Mouse (Mus musculus) thymus, postnatal 10 days (tissue): ENCODE data around the gene Phxr2.

ENCODE experiments used
- DNase-seq, 2 experiments: peaks; one replicate each; pipeline ENCODE4 v3.0.0; 2021; ENCODE audit warnings: low spot score in 2 of 2

Gene Phxr2

DNA sequence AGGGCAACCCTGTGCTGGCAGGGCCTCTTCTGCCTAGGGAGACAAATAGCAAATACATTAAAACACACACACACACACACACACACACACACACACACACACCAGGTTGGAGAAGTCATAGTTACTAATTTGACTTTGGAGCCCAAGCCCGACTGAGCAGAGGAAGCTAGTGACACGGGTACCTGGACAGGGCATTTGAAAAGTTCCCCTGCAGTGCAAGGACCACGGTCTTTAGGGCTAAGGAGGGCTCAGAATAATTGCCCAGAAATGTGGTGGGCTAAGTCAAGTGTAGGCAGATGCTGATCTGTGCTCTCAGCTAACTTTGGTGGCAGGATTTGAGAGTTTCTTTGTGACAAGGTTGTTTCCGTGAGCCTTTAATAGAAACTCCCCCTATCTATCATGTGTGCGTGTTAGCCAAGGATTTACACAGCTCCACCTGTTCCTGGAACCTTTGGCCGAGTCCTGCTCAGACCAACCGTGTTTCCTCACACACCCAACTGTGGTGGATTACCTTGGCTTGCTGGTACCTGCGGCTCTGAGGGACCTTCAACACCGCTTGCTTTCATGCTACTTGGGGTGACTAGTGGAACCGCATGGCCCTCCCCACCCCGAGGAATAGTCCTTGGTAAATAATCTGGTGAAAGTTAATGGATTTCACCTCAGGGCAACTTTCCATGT, 6.6 kb upstream of the Phxr2 start:
- DNase-seq: no peak

- DNase-seq: peak; percentile 84 to 91
These were observed 6.1 kb upstream of the Phxr2 start for GRCm38 (mm10) chr10:99132189-99132588.

- DNase-seq: peak in 1 of 2 experiments; percentile 21
These were observed 5.2 kb upstream of the Phxr2 start for GRCm38 (mm10) chr10:99131298-99131697.

- no peak for DNase-seq
These were observed 4.5 kb upstream of the Phxr2 start for GRCm38 (mm10) chr10:99130611-99131010.

DNA sequence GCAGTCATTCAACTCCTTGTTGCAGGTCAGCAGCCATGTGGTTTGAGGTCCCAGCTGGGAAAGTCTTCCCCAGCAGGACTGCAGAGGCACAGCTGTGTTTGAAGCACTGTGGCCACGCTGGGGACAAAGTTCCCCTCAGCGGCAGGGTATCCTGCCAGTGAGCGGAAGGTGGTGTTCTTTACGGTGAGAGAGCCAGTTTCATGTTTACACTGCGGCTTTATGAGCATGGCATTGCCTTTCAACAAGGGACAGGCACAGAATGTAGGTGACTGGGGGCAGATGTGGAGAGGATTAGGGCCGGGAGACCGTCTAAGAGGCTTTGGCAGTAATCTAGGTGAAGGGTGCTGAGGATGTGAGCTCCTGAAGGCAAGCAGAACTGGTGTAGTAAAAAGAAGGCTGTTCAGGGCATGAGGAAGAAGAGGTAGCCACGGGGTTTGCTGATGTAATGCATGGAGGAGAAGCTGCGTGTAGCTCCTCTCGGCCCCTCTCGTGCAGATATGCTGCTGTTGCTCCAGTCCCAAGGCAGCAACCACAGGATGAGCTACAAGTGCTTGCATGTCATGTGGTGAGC, 1.7 kb upstream of the Phxr2 start:
- peak in 1 of 2 experiments; percentile 59 for DNase-seq

- peak; percentile 68 to 69 for DNase-seq
These were observed 829 bp upstream of the Phxr2 start for GRCm38 (mm10) chr10:99126954-99127353.

DNA sequence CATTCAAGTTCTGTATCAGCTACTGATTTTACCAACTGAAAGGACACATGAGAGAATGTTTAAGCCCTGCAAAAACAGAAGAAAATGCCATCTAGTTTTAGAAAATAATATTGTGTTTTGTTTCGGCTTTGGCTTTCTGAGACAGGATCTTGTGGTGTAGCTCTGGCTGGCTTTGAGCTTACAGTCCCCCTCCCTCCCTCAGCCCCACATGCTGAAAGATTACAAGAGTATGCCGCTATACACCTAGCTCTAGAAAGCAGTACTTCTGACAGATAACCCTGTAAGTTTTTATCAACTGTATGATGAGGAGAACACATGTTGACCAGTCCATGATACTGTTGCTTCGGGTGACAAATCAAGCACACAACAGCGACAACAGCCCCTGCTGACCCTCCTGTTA, 6.7 kb downstream of the Phxr2 start:
- DNase-seq: peak in 1 of 2 experiments; percentile 51

DNA sequence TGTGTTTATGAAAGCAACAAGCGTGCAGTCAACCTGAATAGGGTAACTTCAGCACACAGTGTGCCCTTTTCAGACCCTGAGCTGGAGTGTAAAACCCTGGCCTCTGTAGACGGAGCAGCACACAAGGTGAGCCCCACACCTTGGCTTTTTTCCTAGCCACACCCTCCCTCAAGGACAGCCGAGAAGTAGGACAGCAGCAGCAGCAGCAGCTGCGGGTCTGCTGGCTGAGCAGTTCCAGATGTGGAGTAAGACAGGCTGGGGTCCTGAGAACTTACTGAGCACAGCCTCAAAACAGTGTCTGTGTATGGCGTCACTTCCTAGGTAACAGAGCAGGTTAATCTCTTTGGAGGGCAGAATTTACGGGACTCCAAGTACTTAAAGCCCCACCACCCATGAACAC, 7.4 kb downstream of the Phxr2 start:
- DNase-seq: no peak

- no peak for DNase-seq
These were observed 8.2 kb downstream of the Phxr2 start for GRCm38 (mm10) chr10:99117876-99118275.

- no peak for DNase-seq
These were observed 9.2 kb downstream of the Phxr2 start for GRCm38 (mm10) chr10:99116650-99117615.

DNA sequence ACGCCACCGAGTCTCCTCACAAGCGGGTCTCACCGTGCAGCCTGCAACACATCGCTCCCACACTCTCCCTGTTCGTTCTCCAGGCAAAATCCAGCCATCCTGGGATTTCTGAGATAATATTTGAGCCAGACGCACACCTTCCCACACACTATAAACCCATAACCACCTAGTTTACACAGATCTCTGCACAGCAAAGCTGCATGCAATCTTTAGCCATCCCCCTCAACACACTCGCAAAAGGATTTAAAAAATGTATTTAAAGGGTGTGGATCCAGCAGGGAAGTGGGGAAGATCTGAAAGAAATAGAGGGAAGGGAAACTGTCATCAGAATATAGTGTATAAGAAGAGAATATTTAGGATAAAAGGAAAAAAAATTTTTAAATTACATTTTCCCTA, 9.9 kb downstream of the Phxr2 start:
- DNase-seq: no peak

GRCm38 (mm10) chr10:99115471-99116236, 10.5 kb downstream of the Phxr2 start:
- DNase-seq: no peak

DNA sequence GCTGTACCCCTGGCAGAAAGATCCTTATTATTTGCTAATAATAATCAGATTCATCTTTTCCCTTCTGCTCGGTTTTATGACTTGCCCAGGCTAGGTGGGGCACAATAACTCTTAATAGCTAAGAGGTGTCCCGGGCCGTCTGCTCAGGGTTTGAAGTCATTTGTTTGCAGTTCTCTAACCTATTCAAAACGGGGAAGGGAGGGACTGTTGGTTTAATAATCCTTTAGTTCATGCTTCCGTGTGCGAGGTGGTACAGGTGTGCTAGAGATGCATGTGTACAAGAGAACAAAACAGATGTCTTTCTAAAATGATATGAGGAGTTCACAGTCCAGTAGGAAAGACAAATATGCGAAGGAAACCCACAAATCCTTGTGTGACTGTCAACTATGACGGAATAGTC, 11.8 kb downstream of the Phxr2 start:
- no peak for DNase-seq

- DNase-seq: no peak
These were observed 12.6 kb downstream of the Phxr2 start for GRCm38 (mm10) chr10:99113533-99113932.

DNA sequence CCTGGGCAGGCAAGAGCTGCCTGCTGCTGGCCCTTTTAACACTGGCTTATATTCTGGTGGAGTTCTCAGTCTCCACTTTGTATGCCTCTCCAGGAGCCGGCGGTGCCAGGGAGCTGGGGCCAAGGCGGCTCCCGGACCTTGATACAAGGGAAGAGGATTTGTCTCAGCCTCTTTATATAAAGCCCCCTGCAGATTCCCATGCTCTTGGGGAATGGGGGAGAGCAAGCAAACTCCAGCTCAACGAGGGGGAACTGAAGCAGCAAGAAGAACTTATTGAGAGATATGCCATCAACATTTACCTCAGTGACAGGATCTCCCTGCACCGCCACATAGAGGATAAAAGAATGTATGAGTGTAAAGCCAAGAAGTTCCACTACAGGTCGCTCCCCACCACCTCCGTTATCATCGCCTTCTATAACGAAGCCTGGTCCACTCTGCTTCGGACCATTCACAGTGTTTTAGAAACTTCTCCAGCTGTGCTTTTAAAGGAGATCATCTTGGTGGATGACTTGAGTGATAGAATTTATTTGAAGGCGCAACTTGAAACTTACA, 17.6 kb downstream of the Phxr2 start:
- no peak for DNase-seq

DNA sequence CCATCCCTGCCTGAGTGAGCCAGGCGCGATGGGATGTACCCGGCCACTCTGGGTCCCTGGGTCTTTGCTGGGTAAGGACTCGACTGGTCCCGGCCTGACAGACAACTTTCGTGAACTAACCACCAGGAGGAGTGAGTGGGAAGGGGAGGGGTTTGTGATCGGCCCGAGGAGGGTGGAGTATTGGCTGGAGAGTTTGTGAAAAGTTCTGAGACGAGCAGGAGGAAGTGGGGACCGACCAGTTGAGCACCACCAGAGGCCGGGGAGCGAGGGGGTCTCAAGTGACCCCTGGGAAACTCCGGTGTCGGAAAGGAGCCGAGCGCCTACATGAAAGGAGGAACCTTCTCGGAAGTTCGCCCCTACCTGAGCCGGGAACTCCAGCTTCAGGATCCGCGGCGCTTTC, 18.2 kb downstream of the Phxr2 start, which contains the start of gene Galnt4:
Gene Galnt4, plus strand, starts transcription at position 196 of the 400 bp plus-strand sequence.
- peak; percentile 80 to 84 for DNase-seq

DNA sequence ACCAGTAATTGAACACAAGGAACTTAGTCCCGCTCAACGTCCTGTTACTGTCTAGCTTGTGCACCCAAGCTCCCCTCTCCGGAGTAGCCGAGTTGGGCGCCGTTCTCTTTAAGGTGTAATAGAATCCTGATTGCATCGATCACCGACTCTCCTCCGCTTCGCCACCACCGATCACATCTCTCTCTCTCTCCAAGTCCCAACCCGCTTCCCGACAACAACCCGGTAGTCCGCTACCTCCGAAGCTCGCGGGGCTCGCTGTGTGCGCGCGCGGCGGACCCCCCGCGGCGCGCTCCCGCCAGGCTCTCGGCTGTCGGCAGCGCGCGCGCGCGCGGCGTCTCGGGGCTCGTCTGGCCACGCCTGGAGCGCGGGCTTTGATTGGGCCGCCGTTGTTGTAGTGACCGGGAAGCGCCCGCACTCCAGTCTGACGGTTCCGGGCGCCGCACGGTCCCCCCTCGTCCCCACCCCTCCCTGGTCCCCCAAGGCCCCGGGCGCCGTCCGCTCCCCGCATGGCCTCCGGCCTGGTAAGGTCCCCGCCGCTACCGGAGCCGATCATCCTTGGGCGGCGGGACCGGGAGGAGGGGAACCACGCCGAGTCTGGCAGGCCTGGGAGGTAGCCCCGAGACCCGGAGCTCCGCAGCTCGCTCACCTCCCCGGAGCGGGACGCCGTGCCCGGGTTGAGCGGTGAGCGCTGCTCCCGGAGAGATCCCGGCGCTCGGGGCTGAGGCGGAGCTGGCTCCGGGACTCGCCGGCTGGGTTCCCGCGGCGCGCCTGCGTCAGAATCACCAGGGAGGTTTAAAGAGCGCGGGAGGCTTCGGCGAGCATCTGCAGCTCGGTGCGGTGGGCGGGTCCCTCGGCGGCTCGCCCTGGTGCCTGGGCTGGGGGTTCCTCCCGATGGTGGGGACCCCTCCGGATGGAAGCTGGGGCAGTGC, 19.2 kb downstream of the Phxr2 start, which contains the start of gene Poc1b:
Gene Poc1b, plus strand, starts transcription at position 334 of the 929 bp plus-strand sequence.
- DNase-seq: peak; percentile 76 to 83

GRCm38 (mm10) chr10:99106311-99106702, 19.8 kb downstream of the Phxr2 start:
- DNase-seq: no peak

- DNase-seq: no peak
These were observed 20.6 kb downstream of the Phxr2 start for GRCm38 (mm10) chr10:99105522-99105921.

DNA sequence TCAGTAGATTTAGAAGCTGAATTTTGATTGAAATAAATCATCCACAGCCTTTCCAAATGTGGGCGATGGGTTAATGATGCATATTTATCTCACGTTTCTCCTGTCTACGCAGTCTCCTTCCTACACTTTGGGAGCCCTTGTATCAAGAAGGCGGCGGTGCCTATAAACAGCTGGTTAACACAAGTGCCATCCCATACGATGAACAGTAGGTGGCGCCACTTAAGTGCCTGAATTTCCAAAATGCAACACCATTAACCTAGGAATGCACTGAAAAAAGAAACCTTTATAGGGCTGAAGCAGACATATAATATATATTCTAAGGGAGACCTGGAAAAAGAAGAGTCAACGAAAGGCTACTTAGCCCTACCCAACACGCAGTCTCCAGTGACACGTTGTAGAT, 28.8 kb downstream of the Phxr2 start:
- DNase-seq: peak in 1 of 2 experiments; percentile 75
